Mouse (Mus musculus): Measurements from ENCODE around the gene Jade2.

DNA sequence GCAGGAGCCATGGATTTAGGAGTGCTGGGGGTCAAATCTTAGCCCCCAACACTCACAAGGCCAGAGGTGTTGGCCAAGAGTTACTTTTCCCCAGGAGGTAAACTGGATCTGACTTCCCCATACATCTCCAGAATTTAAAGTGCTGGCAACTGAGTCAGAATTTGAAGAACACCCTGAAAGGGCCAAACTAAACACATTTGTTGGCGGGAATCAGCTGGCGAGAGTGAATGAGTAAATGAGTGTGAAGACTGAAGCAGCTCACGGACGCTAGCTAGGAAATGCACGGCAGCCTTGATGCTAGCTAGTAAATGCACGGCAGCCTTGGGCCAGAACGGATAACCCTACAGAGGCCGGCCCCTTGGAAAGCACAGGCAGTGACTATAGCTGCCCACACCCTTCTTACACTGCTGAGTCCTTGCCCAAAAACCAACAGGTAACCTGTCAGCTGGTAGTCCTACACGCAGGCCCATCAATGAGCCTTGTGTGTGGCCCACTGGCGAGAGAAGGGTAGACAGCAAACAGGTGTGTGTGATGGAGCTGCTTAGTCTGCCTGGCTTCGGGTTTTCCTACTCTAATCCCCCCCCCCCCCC lies 6.6 kb downstream of the Jade2 start:
- TF ChIP-seq CTCF (IDR thresholded peaks at IDR 0.05; ENCODE audit: borderline replicate concordance, control insufficient read depth, extremely low read depth, insufficient read depth, low read length, poor library complexity) (no peak), POLR2A (IDR thresholded peaks at IDR 0.05; ENCODE audit: control insufficient read depth, extremely low read depth, insufficient read depth, low read length, poor library complexity) (no peak)

Data from thymus, adult 2 months (tissue).